Mouse (Mus musculus): ENCODE measurements around the gene Cd37. TPM values are rescaled to one million over a fixed set of nuclear protein-coding genes. Genes with fewer than 3 reads are reported as not detected.
"Not testable (repeated sequence)": the region's sequence is repeated elsewhere in the genome, so short reads cannot be mapped to it uniquely, and the experiment has no call there.

The Cd37 gene
- polyA plus RNA-seq, 1 experiment from 2014 or later = 1.4 TPM

GRCm38 (mm10) chr7:45255822-45256221 is 16.9 kb upstream of the Cd37 start:
- not testable (repeated sequence) for H3K9ac ChIP-seq; H3K9me3 ChIP-seq; H3K4me3 ChIP-seq; H3K4me2 ChIP-seq; H3K36me3 ChIP-seq; H3K4me1 ChIP-seq (replicated peaks); H3K27me3 ChIP-seq; ATAC-seq (ENCODE audit: low FRiP score, low read depth); H3K27ac ChIP-seq (replicated peaks)
- 83% methylated on average over 5 of the region's 7 CpGs for WGBS

DNA sequence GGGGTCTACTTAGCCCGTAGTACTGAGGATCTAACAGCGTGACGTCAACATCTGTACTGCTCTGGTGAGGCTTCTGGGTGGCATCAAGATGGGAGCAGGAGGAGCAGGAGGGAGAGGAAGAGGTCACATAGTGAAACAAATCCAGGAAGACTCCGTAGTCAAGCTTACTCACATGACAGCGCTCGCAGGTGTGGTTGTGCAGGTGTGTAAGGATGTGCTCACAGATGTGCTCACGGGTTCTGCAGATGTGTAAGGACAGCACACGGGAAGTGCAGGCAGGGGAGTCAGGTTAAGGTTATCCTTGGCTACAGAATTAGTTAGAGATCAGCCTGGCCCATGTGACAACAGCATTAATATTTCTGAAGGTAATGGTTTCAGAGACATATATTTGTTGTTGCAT is 14.9 kb upstream of the Cd37 start:
- no peak overlapping the region for H3K27ac ChIP-seq (replicated peaks)
- H3K4me3 ChIP-seq = no peak overlapping the region
- no peaks in the 10 kb centered on the region for H3K27me3 ChIP-seq
- ATAC-seq (ENCODE audit: low FRiP score, low read depth) = no peak
- no peaks in the 10 kb centered on the region for H3K9me3 ChIP-seq
- H3K9ac ChIP-seq = no peak overlapping the region
- 91% methylated on average over 8 of the region's 8 CpGs for WGBS
- H3K4me1 ChIP-seq (replicated peaks) = no peaks in the 10 kb centered on the region
- no peak overlapping the region for H3K4me2 ChIP-seq
- no peaks in the 10 kb centered on the region for H3K36me3 ChIP-seq

- no peak overlapping the region for H3K4me2 ChIP-seq
- H3K27ac ChIP-seq (replicated peaks) = no peak overlapping the region
- H3K9ac ChIP-seq = no peak overlapping the region
- no peak overlapping the region for H3K4me3 ChIP-seq
- H3K9me3 ChIP-seq = no peaks in the 10 kb centered on the region
- no peaks in the 10 kb centered on the region for H3K36me3 ChIP-seq
- WGBS = 38% methylated on average over 3 of the region's 3 CpGs
- no peaks in the 10 kb centered on the region for H3K4me1 ChIP-seq (replicated peaks)
- H3K27me3 ChIP-seq = no peaks in the 10 kb centered on the region
- ATAC-seq (ENCODE audit: low FRiP score, low read depth) = no peak
These were observed 8.8 kb upstream of the Cd37 start for GRCm38 (mm10) chr7:45247666-45248065.

DNA sequence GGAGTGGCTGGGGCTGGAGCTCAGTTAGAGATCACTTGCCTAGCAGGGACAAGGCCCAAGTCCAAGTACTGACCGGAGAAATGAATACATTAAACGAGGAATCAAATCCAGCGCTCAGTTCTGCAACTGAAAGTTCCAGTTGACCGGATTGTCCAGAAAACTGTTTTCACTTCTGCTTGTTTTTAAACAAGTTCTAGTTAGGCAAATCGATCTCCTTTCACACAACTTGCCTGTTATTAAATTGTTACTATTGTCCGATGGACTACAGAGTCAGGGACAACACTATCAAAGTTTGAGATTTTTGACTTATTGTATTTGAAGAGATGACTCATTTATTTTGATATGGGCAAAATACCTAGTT is 2.5 kb upstream of the Cd37 start:
- ATAC-seq (ENCODE audit: low FRiP score, low read depth) = no peak
- Histone ChIP-seq H3K9ac (no peak overlapping the region), H3K27ac (replicated peaks) (no peak overlapping the region), H3K9me3 (no peaks in the 10 kb centered on the region), H3K4me1 (replicated peaks) (peaks cover 10% of the 10 kb centered on the region), H3K27me3 (peaks cover 9% of the 10 kb centered on the region; the same call in 1 of the 2 replicates), H3K4me2 (peak overlapping the region; percentile 61), H3K4me3 (peak overlapping the region; percentile 36), H3K36me3 (no peaks in the 10 kb centered on the region)
- WGBS = 76% methylated on average over 6 of the region's 6 CpGs

DNA sequence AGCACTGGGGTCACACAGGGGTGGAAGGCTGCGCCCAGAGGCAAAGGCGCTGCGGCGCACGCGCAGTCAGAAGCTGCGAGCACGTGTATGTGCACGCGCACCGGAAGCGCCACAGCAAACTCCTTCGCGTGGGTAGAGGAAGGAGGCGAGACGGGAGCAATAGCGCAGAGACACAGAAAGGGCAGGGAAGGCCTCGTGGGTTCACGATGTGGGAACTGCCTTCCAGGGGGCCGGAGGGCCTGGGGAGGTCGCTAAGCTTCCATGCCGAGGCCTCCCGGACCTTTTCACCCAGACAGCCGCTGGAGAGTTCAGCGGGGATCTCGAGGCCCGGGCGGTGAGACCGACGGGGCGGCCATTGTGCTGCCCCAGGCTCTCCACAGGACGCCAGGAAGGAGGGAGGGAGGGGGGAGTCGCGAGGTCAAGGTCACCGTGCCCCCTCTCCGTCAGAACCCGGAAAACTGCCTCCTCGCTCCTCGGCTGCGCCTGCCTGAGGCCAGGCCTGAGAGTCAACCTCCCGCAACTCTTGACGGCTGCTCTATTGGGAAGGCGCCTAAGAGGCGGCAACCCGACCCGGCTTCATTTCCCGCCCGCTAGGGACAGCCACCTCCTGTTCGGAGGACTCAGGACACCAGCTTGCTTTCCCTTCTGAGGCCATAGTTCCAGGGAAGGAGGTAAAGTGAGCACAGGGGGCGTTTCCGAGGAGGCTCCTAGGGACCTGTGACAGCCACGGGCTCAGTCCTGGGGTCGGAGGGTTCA is 1.9 kb upstream of the Cd37 start, which contains the start of gene Slc6a16:
Slc6a16 (plus strand) TSS at position 453 of the 756 bp plus-strand sequence.
- ATAC-seq (ENCODE audit: low FRiP score, low read depth) = peak; percentile 65; the same call in 1 of the 2 replicates
- H3K27ac ChIP-seq (replicated peaks) = no peak within 1 kb of the TSS

DNA sequence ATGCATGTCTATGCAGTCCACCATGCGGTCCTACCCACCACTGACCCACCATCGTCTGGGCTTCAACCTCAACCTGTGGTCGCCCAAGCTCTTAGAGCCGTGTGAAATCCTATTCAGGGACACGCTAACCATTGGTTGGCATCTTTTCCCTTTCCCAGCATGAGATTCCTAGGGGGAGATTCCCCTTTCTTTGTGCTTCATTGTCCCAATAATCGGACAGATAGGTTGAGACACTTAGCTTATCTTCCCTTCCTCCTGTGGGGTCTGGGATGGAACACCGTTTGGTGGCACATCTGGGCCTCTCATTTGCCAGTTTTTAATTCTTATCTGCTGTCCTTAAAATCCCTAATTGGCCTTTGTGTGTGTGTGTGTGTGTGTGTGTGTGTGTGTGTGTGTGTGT is 1.2 kb upstream of the Cd37 start:
- 75% methylated on average over 7 of the region's 7 CpGs for WGBS
- no peaks in the 10 kb centered on the region for H3K9me3 ChIP-seq
- no peak overlapping the region for H3K27ac ChIP-seq (replicated peaks)
- H3K4me2 ChIP-seq = peak overlapping the region; percentile 61; the same call in 1 of the 2 replicates
- no peaks in the 10 kb centered on the region for H3K36me3 ChIP-seq
- peaks cover 17% of the 10 kb centered on the region; the same call in 1 of the 2 replicates for H3K27me3 ChIP-seq
- peaks cover 15% of the 10 kb centered on the region for H3K4me1 ChIP-seq (replicated peaks)
- H3K4me3 ChIP-seq = no peak overlapping the region
- H3K9ac ChIP-seq = no peak overlapping the region
- no peak for ATAC-seq (ENCODE audit: low FRiP score, low read depth)

More for the DNA sequence above, 1.9 kb upstream of the Cd37 start, which contains the start of gene Slc6a16:
- peaks cover 10% of the 10 kb centered on the region for H3K4me1 ChIP-seq (replicated peaks)
- H3K4me2 ChIP-seq = peak within 1 kb of the TSS; percentile 61
- H3K9ac ChIP-seq = no peak within 1 kb of the TSS
- no peaks in the 10 kb centered on the region for H3K9me3 ChIP-seq
- H3K4me3 ChIP-seq = peak within 1 kb of the TSS; percentile 36
- no peaks in the 10 kb centered on the region for H3K36me3 ChIP-seq
- 10% methylated on average over 51 of the region's 53 CpGs for WGBS
- peaks cover 12% of the 10 kb centered on the region; the same call in 1 of the 2 replicates for H3K27me3 ChIP-seq

DNA sequence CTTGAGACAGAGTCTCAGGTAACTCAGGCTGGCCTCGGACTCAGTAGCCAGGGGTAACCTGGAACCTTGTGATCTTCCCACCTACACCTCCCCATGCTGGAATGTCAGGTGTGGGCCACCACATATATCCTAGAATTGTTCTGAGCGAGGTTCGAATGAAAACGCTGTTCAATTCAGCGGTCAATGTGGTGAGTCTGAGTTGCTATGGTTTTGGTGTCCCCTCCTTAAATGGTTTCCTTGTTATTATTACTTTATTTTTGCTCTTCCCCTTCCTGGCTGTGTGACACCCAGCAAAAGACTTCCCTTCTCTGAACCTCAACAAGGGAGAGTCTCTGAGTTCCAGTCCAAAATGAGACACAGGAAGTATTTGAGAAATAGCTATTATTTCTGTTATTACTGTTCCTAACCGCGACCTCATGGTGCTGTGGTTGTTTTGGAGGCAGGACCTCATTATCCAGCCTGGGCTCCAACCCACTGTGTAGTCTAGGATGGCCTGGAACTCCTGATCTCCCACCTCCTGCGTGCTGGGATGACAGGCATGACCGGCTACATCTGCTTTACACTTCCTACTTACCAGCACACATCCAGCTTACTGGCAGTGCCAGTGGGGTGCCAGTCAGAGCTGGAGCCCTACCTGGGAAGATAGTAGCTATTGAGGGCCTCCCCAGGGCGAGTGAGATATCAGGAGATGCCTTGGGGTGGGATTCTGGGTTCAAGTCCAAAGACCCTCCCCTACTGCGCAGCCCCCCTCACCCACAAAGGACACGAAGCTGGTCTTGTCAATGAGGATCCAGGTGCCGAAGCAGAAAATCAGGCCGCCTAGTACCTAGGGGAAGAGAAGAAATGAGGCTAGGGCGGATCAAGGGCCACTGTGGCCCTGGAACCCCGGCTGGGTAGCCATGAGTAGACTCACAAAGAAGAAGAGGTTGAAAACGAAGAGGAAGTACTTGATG is 892 bp downstream of the Cd37 start:
- Histone ChIP-seq H3K9me3 (no peaks in the 10 kb centered on the region), H3K27ac (replicated peaks) (no peak overlapping the region), H3K36me3 (no peaks in the 10 kb centered on the region), H3K4me3 (no peak overlapping the region), H3K9ac (no peak overlapping the region), H3K4me2 (no peak overlapping the region), H3K4me1 (replicated peaks) (peaks cover 30% of the 10 kb centered on the region), H3K27me3 (peaks cover 27% of the 10 kb centered on the region)
- ATAC-seq (ENCODE audit: low FRiP score, low read depth) = no peak
- 78% methylated on average over 17 of the region's 17 CpGs for WGBS

GRCm38 (mm10) chr7:45235656-45236180 is 3.2 kb downstream of the Cd37 start:
- Histone ChIP-seq H3K4me3 (0 out of 2 replicates have a peak overlapping the region, but pooled peaks have one; percentile 2), H3K9ac (no peak overlapping the region), H3K4me1 (replicated peaks) (peaks cover 24% of the 10 kb centered on the region), H3K36me3 (no peaks in the 10 kb centered on the region), H3K27ac (replicated peaks) (no peak overlapping the region), H3K4me2 (peak overlapping the region; percentile 39), H3K27me3 (peaks cover 27% of the 10 kb centered on the region), H3K9me3 (no peaks in the 10 kb centered on the region)
- WGBS = 35% methylated on average over 17 of the region's 17 CpGs
- peak; percentile 6; the same call in 1 of the 2 replicates for ATAC-seq (ENCODE audit: low FRiP score, low read depth)

DNA sequence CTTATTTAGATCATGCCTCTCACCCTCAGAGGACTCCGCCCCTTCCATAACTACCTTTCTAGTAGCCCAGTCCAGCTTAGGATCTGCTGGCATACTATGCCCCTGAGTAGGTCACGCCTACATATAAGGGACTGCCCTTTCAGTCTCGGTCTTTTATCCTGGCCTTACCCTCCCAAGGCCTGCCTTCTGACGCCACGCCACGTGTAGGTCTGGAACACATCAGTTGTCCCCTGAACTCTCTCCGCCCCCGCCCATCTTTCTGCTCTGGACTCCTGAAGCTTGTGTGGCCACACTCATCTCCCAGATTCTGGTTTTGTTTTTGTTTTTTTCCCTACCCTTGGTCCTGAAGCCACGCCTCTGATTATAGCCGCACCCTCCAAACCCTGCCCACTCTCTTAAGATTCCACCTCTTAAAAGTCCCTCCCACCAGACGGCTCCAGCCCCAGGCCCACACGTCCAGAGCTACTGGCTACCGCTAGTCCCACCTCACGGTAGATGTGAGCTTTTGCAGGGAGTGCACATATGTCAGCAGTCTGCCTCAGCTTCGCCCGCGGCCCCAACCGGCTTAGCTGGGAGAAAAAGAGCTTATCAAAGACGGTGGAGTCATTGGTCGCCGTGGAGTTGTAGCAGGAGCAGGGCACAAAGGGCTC is 3.9 kb downstream of the Cd37 start:
- no peak overlapping the region for H3K9ac ChIP-seq

GRCm38 (mm10) chr7:45234333-45234841 is 4.5 kb downstream of the Cd37 start:
- H3K9ac ChIP-seq = no peak overlapping the region
- H3K27me3 ChIP-seq = peaks cover 27% of the 10 kb centered on the region
- H3K27ac ChIP-seq (replicated peaks) = no peak overlapping the region
- peak overlapping the region; percentile 39 for H3K4me2 ChIP-seq
- H3K36me3 ChIP-seq = no peaks in the 10 kb centered on the region
- peaks cover 21% of the 10 kb centered on the region for H3K4me1 ChIP-seq (replicated peaks)
- ATAC-seq (ENCODE audit: low FRiP score, low read depth) = no peak
- no peaks in the 10 kb centered on the region for H3K9me3 ChIP-seq
- 11% methylated on average over 29 of the region's 29 CpGs for WGBS
- no peak overlapping the region for H3K4me3 ChIP-seq

More for the DNA sequence above, 3.9 kb downstream of the Cd37 start:
- H3K27me3 ChIP-seq = peaks cover 27% of the 10 kb centered on the region
- H3K4me2 ChIP-seq = peak overlapping the region; percentile 39
- peak; percentile 79 for ATAC-seq (ENCODE audit: low FRiP score, low read depth)
- 11% methylated on average over 21 of the region's 21 CpGs for WGBS
- no peak overlapping the region for H3K27ac ChIP-seq (replicated peaks)
- H3K36me3 ChIP-seq = no peaks in the 10 kb centered on the region
- no peaks in the 10 kb centered on the region for H3K9me3 ChIP-seq
- H3K4me1 ChIP-seq (replicated peaks) = peaks cover 21% of the 10 kb centered on the region
- 0 out of 2 replicates have a peak overlapping the region, but pooled peaks have one; percentile 2 for H3K4me3 ChIP-seq

GRCm38 (mm10) chr7:45233580-45234332 is 5.2 kb downstream of the Cd37 start:
- Histone ChIP-seq H3K27me3 (peaks cover 22% of the 10 kb centered on the region), H3K9ac (no peak overlapping the region), H3K4me2 (peak overlapping the region; percentile 31), H3K9me3 (no peaks in the 10 kb centered on the region), H3K4me1 (replicated peaks) (peaks cover 21% of the 10 kb centered on the region), H3K36me3 (no peaks in the 10 kb centered on the region), H3K27ac (replicated peaks) (no peak overlapping the region), H3K4me3 (no peak overlapping the region)
- 22% methylated on average over 20 of the region's 20 CpGs for WGBS
- ATAC-seq (ENCODE audit: low FRiP score, low read depth) = no peak
